ENCODE assay signal across 12 mouse cellular contexts in the genomic region with DNA sequence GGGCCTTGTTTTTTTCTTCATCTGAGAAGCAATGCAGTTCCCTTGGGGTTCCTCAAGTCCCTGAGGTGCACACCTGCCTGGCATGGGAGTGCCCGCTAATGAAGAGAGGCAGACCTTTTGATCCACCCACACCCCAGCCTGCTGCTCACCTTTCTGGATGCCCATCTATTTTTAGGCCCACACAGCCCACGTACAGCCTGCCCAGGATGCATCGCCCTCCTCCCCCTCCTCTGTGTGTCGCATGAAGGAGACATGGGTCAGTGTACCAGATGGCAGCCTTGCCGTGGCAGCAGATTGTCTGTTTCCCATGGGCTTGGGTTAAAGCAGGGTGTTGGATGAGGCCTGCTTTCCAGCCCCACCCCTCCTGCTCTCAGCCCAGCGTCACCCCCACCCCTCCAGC. TPM values are rescaled to one million over a fixed set of nuclear protein-coding genes. Genes with fewer than 3 reads are reported as not detected.
DNase-seq lines count a peak whose midpoint lies in the region; ATAC-seq and TF ChIP-seq lines count a peak whose summit lies in the region.
"Had no signal": no experiment of that assay in that cellular context is flagged by ENCODE, and none has a peak within 500 bp of the region (broad histone marks: within the 10 kb centered on the region; RNA-seq: fewer than 3 reads in every experiment).

No protein-coding gene starts in this region.

- WGBS in forebrain, embryonic 12.5 days, result 73% methylated on average over 6 of the region's 6 CpGs
- 61% methylated on average over 6 of the region's 6 CpGs for WGBS in forebrain, embryonic 15.5 days
- 66% methylated on average over 6 of the region's 6 CpGs for WGBS in stomach, embryonic 15.5 days
- WGBS in stomach, postnatal 0 days, result 73% methylated on average over 6 of the region's 6 CpGs
- 72% methylated on average over 6 of the region's 6 CpGs for WGBS in midbrain, embryonic 11.5 days
- WGBS in liver, embryonic 12.5 days (ENCODE audit: insufficient replicate concordance), result 81% methylated on average over 6 of the region's 6 CpGs

- peaks cover 21% of the 10 kb centered on the region for H3K27me3 ChIP-seq in forebrain, embryonic 12.5 days
- no peaks in the 10 kb centered on the region for H3K27me3 ChIP-seq in forebrain, embryonic 15.5 days
- no peaks in the 10 kb centered on the region for H3K27me3 ChIP-seq in stomach, embryonic 15.5 days (replicated peaks)
- no peaks in the 10 kb centered on the region for H3K27me3 ChIP-seq in stomach, postnatal 0 days (ENCODE audit: control insufficient read depth, insufficient read depth, low read length)
- no peaks in the 10 kb centered on the region for H3K27me3 ChIP-seq in midbrain, embryonic 11.5 days (ENCODE audit: control insufficient read depth, insufficient read depth, low read length)
- H3K27me3 ChIP-seq in liver, embryonic 12.5 days (replicated peaks), result peaks cover 68% of the 10 kb centered on the region
- H3K27me3 ChIP-seq: limb, embryonic 15.5 days had no signal

- no peaks in the 10 kb centered on the region for H3K9me3 ChIP-seq in forebrain, embryonic 12.5 days
- no peaks in the 10 kb centered on the region for H3K9me3 ChIP-seq in forebrain, embryonic 15.5 days
- H3K9me3 ChIP-seq in stomach, embryonic 15.5 days, result no peaks in the 10 kb centered on the region
- H3K9me3 ChIP-seq in stomach, postnatal 0 days (ENCODE audit: control insufficient read depth, low read length), result no peaks in the 10 kb centered on the region
- no peaks in the 10 kb centered on the region for H3K9me3 ChIP-seq in midbrain, embryonic 11.5 days (ENCODE audit: control insufficient read depth, low read length)
- no peaks in the 10 kb centered on the region for H3K9me3 ChIP-seq in liver, embryonic 12.5 days (replicated peaks)
- H3K9me3 ChIP-seq: embryonic facial prominence, embryonic 13.5 days; limb, embryonic 15.5 days had no signal

- TF ChIP-seq CTCF in stomach, postnatal 0 days (IDR thresholded peaks at IDR 0.05; ENCODE audit: low read depth), result no peak

- DNase-seq in stomach, postnatal 0 days (ENCODE audit: low spot score), result no peak
- DNase-seq in midbrain, embryonic 11.5 days (ENCODE audit: low spot score, missing footprints), result no peak
- no peak for DNase-seq in left cerebral cortex, adult 18-20 months (ENCODE audit: low spot score in 2 of 2)
- no peak for DNase-seq in kidney, postnatal 25 days

- no peak overlapping the region for H3K4me2 ChIP-seq in forebrain, embryonic 12.5 days
- no peak overlapping the region for H3K4me2 ChIP-seq in forebrain, embryonic 15.5 days (replicated peaks)
- H3K4me2 ChIP-seq in stomach, embryonic 15.5 days, result no peak overlapping the region
- H3K4me2 ChIP-seq in stomach, postnatal 0 days (replicated peaks; ENCODE audit: low read depth), result no peak overlapping the region
- H3K4me2 ChIP-seq in midbrain, embryonic 11.5 days, result no peak overlapping the region
- H3K4me2 ChIP-seq in liver, embryonic 12.5 days, result no peak overlapping the region
- H3K4me2 ChIP-seq: embryonic facial prominence, embryonic 13.5 days; limb, embryonic 15.5 days had no signal

- H3K4me1 ChIP-seq in forebrain, embryonic 12.5 days, result peaks cover 61% of the 10 kb centered on the region
- H3K4me1 ChIP-seq in forebrain, embryonic 15.5 days, result peaks cover 58% of the 10 kb centered on the region
- H3K4me1 ChIP-seq in stomach, embryonic 15.5 days, result peaks cover 18% of the 10 kb centered on the region
- peaks cover 5% of the 10 kb centered on the region; the same call in 1 of the 2 replicates for H3K4me1 ChIP-seq in stomach, postnatal 0 days (replicated peaks; ENCODE audit: control insufficient read depth, insufficient read depth)
- H3K4me1 ChIP-seq in midbrain, embryonic 11.5 days (ENCODE audit: control insufficient read depth, insufficient read depth, low read length), result peaks cover 43% of the 10 kb centered on the region
- H3K4me1 ChIP-seq in liver, embryonic 12.5 days, result peaks cover 3% of the 10 kb centered on the region

- TF ChIP-seq EP300 in stomach, postnatal 0 days (optimal IDR thresholded peaks at IDR 0.05), result no peak

- no peak overlapping the region for H3K4me3 ChIP-seq in forebrain, embryonic 12.5 days (replicated peaks)
- no peak overlapping the region for H3K4me3 ChIP-seq in forebrain, embryonic 15.5 days
- no peak overlapping the region for H3K4me3 ChIP-seq in stomach, embryonic 15.5 days (replicated peaks)
- no peak overlapping the region for H3K4me3 ChIP-seq in stomach, postnatal 0 days (ENCODE audit: low read depth, low read length)
- H3K4me3 ChIP-seq in midbrain, embryonic 11.5 days (ENCODE audit: low read depth, low read length), result no peak overlapping the region
- H3K4me3 ChIP-seq in liver, embryonic 12.5 days, result no peak overlapping the region
- H3K4me3 ChIP-seq: embryonic facial prominence, embryonic 13.5 days; limb, embryonic 15.5 days had no signal

- no peak overlapping the region for H3K27ac ChIP-seq in forebrain, embryonic 12.5 days
- no peak overlapping the region for H3K27ac ChIP-seq in forebrain, embryonic 15.5 days (replicated peaks)
- H3K27ac ChIP-seq in stomach, embryonic 15.5 days, result no peak overlapping the region
- H3K27ac ChIP-seq in stomach, postnatal 0 days (replicated peaks), result no peak overlapping the region
- no peak overlapping the region for H3K27ac ChIP-seq in midbrain, embryonic 11.5 days (ENCODE audit: low read depth, low read length)
- H3K27ac ChIP-seq in liver, embryonic 12.5 days, result no peak overlapping the region
- H3K27ac ChIP-seq: embryonic facial prominence, embryonic 13.5 days; limb, embryonic 15.5 days; macrophage had no signal

- H3K36me3 ChIP-seq in forebrain, embryonic 12.5 days (replicated peaks), result no peaks in the 10 kb centered on the region
- no peaks in the 10 kb centered on the region for H3K36me3 ChIP-seq in forebrain, embryonic 15.5 days
- H3K36me3 ChIP-seq in stomach, embryonic 15.5 days, result no peaks in the 10 kb centered on the region
- H3K36me3 ChIP-seq in stomach, postnatal 0 days (ENCODE audit: control insufficient read depth, insufficient read depth, low read length), result no peaks in the 10 kb centered on the region
- no peaks in the 10 kb centered on the region for H3K36me3 ChIP-seq in midbrain, embryonic 11.5 days (ENCODE audit: control insufficient read depth, insufficient read depth, low read length)
- no peaks in the 10 kb centered on the region for H3K36me3 ChIP-seq in liver, embryonic 12.5 days
- H3K36me3 ChIP-seq: embryonic facial prominence, embryonic 13.5 days; limb, embryonic 15.5 days had no signal

- H3K9ac ChIP-seq in forebrain, embryonic 12.5 days, result no peak overlapping the region
- no peak overlapping the region for H3K9ac ChIP-seq in forebrain, embryonic 15.5 days (replicated peaks)
- H3K9ac ChIP-seq in stomach, embryonic 15.5 days, result no peak overlapping the region
- no peak overlapping the region for H3K9ac ChIP-seq in stomach, postnatal 0 days (ENCODE audit: low read length)
- no peak overlapping the region for H3K9ac ChIP-seq in midbrain, embryonic 11.5 days (ENCODE audit: low read length)
- no peak overlapping the region for H3K9ac ChIP-seq in liver, embryonic 12.5 days
- H3K9ac ChIP-seq: embryonic facial prominence, embryonic 13.5 days; limb, embryonic 15.5 days had no signal

- 0 out of 2 replicates have a peak, but pooled peaks have one; percentile 25 for ATAC-seq in forebrain, embryonic 12.5 days (ENCODE audit: low FRiP score)
- ATAC-seq in forebrain, embryonic 15.5 days (replicated peaks), result no peak
- ATAC-seq in stomach, embryonic 15.5 days (ENCODE audit: insufficient read depth, low FRiP score, low read depth), result peak; percentile 33; the same call in 1 of the 2 replicates
- ATAC-seq in stomach, postnatal 0 days (ENCODE audit: low FRiP score, low TSS enrichment), result no peak
- ATAC-seq in midbrain, embryonic 11.5 days (ENCODE audit: low FRiP score), result peak; percentile 10; the same call in 1 of the 2 replicates
- no peak for ATAC-seq in liver, embryonic 12.5 days

RNA-seq across cellular contexts. Expression of gene Klhdc8a, which starts 8.5 kb away (rescaled TPM):
- polyA plus RNA-seq in forebrain, embryonic 12.5 days (2016; fragmentation: Nextera tagmentation; extraction: Ambion mirVana), result 1.7 TPM in 2 replicates
- 2.4 and 3.1 TPM in 2 replicates for polyA plus RNA-seq in forebrain, embryonic 15.5 days (2015; fragmentation: Nextera tagmentation; extraction: Ambion mirVana)
- polyA plus RNA-seq in stomach, embryonic 15.5 days (2015; fragmentation: Nextera tagmentation; extraction: Ambion mirVana), result 0.14 and 0.15 TPM in 2 replicates
- polyA plus RNA-seq in stomach, postnatal 0 days (2015; fragmentation: Nextera tagmentation; extraction: Ambion mirVana), result 0.31 and 0.34 TPM in 2 replicates
- 3.5 and 4.5 TPM in 2 replicates for polyA plus RNA-seq in midbrain, embryonic 11.5 days (2014; fragmentation: Nextera tagmentation; extraction: Ambion mirVana)
- polyA plus RNA-seq in liver, embryonic 12.5 days (2016; fragmentation: Nextera tagmentation; extraction: Ambion mirVana), result 0.06 and 0.07 TPM in 2 replicates
- 10 to 100 TPM; 11.7 to 14.5 TPM for total RNA-seq in left cerebral cortex, adult 18-20 months (2021)
- total RNA-seq: hematopoietic stem cell, adult 5-6 weeks had no signal
- polyA plus RNA-seq: macrophage had no signal

RNA-seq across cellular contexts. Expression of gene Nuak2, which starts 26.0 kb away (rescaled TPM):
- polyA plus RNA-seq in forebrain, embryonic 12.5 days (2016; fragmentation: Nextera tagmentation; extraction: Ambion mirVana), result 49.9 and 54.0 TPM in 2 replicates
- 15.9 and 16.5 TPM in 2 replicates for polyA plus RNA-seq in forebrain, embryonic 15.5 days (2015; fragmentation: Nextera tagmentation; extraction: Ambion mirVana)
- 6.1 and 6.5 TPM in 2 replicates for polyA plus RNA-seq in stomach, embryonic 15.5 days (2015; fragmentation: Nextera tagmentation; extraction: Ambion mirVana)
- 4.5 and 6.2 TPM in 2 replicates for polyA plus RNA-seq in stomach, postnatal 0 days (2015; fragmentation: Nextera tagmentation; extraction: Ambion mirVana)
- 100 and 105 TPM in 2 replicates for polyA plus RNA-seq in midbrain, embryonic 11.5 days (2014; fragmentation: Nextera tagmentation; extraction: Ambion mirVana)
- polyA plus RNA-seq in liver, embryonic 12.5 days (2016; fragmentation: Nextera tagmentation; extraction: Ambion mirVana), result 1.3 and 1.7 TPM in 2 replicates
- 1 to 10 TPM; 1.3 TPM for total RNA-seq in left cerebral cortex, adult 18-20 months (2021)

Comparison
In these comparisons a context has a peak if more than half of its experiments do, and no peak if none do; other contexts are left out.
1. ATAC-seq: peak in forebrain, embryonic 12.5 days (single experiment), stomach, embryonic 15.5 days (single experiment) and midbrain, embryonic 11.5 days (single experiment); none in forebrain, embryonic 15.5 days (single experiment), stomach, postnatal 0 days (single experiment) and liver, embryonic 12.5 days (single experiment).